Mouse (Mus musculus): ENCODE data around the gene Trak2.
"Not testable (repeated sequence)": the region's sequence is repeated elsewhere in the genome, so short reads cannot be mapped to it uniquely, and the experiment has no call there.

Trak2 gene

GRCm38 (mm10) chr1:58953686-58954434, 19.4 kb downstream of the Trak2 start:
- DNase-seq (ENCODE audit: low spot score in 2 of 2): peak; percentile 64 to 78

- DNase-seq (ENCODE audit: low spot score in 2 of 2): no peak
Measured at GRCm38 (mm10) chr1:58952997-58953396, 20.2 kb downstream of the Trak2 start.

GRCm38 (mm10) chr1:58952526-58952925, 20.7 kb downstream of the Trak2 start:
- peak; percentile 22 to 37 for DNase-seq (ENCODE audit: low spot score in 2 of 2)

GRCm38 (mm10) chr1:58951841-58952240, 21.4 kb downstream of the Trak2 start:
- DNase-seq (ENCODE audit: low spot score in 2 of 2): peak; percentile 20 to 32

- peak in 1 of 2 experiments; percentile 16 for DNase-seq (ENCODE audit: low spot score in 2 of 2)
Measured at GRCm38 (mm10) chr1:58950899-58951648, 22.2 kb downstream of the Trak2 start.

- no peak for DNase-seq (ENCODE audit: low spot score in 2 of 2)
Measured at GRCm38 (mm10) chr1:58949561-58950106, 23.6 kb downstream of the Trak2 start.

- DNase-seq (ENCODE audit: low spot score in 2 of 2): no peak
Measured at GRCm38 (mm10) chr1:58946718-58947117, 26.5 kb downstream of the Trak2 start.

GRCm38 (mm10) chr1:58945960-58946670, 27.1 kb downstream of the Trak2 start:
- DNase-seq (ENCODE audit: low spot score in 2 of 2): no peak

GRCm38 (mm10) chr1:58945523-58945922, 27.7 kb downstream of the Trak2 start:
- DNase-seq (ENCODE audit: low spot score in 2 of 2): no peak

GRCm38 (mm10) chr1:58937606-58938099, 35.6 kb downstream of the Trak2 start:
- no peak for DNase-seq (ENCODE audit: low spot score in 2 of 2)

- no peak for DNase-seq (ENCODE audit: low spot score in 2 of 2)
Measured at GRCm38 (mm10) chr1:58936746-58937605, 36.3 kb downstream of the Trak2 start.

GRCm38 (mm10) chr1:58926664-58927063, 46.6 kb downstream of the Trak2 start:
- no peak for DNase-seq (ENCODE audit: low spot score in 2 of 2)

- DNase-seq (ENCODE audit: low spot score in 2 of 2): no peak
Measured at GRCm38 (mm10) chr1:58917566-58917965, 55.7 kb downstream of the Trak2 start.

- DNase-seq (ENCODE audit: low spot score in 2 of 2): no peak
Measured at GRCm38 (mm10) chr1:58909636-58910272, 63.5 kb downstream of the Trak2 start.

GRCm38 (mm10) chr1:58903681-58904080, 69.5 kb downstream of the Trak2 start:
- DNase-seq (ENCODE audit: low spot score in 2 of 2): no peak

GRCm38 (mm10) chr1:58897561-58897960, 75.7 kb downstream of the Trak2 start:
- peak in 1 of 2 experiments; percentile 42 for DNase-seq (ENCODE audit: low spot score in 2 of 2)

- DNase-seq (ENCODE audit: low spot score in 2 of 2): not testable (repeated sequence)
Measured at GRCm38 (mm10) chr1:58892386-58892785, 80.8 kb downstream of the Trak2 start.

GRCm38 (mm10) chr1:58891481-58892170, 81.6 kb downstream of the Trak2 start:
- not testable (repeated sequence) for DNase-seq (ENCODE audit: low spot score in 2 of 2)

GRCm38 (mm10) chr1:58890697-58891290, 82.4 kb downstream of the Trak2 start:
- DNase-seq (ENCODE audit: low spot score in 2 of 2): not testable (repeated sequence)

Data from spleen, postnatal 10 days (tissue).